Mouse (Mus musculus): Measurements from ENCODE around the gene Arhgap31.
"Not testable (repeated sequence)": the region's sequence is repeated elsewhere in the genome, so short reads cannot be mapped to it uniquely, and the experiment has no call there.

Arhgap31 gene

DNA sequence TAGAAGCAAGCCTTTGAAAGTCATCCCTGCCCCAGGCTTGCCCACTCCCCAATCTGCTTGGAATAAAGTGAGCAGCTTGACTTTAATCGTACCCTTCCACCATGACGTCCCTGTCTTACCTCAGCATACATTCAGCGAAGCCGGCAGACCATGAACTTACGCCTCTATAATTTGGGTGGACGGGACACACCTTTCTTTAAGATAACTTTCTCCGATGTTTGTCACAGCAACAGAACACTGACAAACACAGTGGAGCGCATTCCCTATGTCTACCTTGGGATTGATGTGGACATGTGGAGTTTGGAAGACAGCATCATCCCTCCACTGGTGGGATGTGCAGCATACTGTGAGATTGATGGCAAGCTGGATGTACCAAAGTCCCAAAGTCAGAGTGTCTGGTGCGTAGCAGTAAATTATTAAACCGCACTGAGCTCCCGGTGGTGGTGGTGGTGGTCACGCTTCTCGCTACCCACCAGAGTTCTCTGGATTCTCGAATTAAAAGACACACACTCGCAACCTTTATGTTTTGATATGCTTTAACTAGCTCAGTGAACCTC is 15.6 kb upstream of the Arhgap31 start:
- DNase-seq (ENCODE audit: low spot score in 2 of 2) = no peak

DNA sequence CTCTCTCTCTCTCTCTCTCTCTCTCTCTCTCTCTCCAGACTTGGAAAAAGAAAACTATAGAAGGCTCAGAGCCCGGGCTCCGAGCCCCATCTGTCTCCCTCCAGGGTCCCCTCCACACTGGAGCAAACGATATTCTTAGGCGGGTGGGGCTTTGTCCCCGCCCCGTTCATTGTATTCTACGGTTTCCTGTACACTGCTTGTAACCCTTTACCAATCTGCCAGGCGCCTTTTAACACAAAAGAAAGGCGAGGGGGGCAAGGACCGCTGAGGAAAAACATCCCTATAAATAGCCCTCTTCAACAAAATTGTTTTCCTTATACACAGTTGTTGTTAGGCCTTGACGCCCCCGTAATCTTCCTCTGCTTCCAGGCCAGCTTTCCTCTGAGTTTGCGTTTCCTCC is 11.9 kb upstream of the Arhgap31 start:
- DNase-seq (ENCODE audit: low spot score in 2 of 2) = no peak

DNA sequence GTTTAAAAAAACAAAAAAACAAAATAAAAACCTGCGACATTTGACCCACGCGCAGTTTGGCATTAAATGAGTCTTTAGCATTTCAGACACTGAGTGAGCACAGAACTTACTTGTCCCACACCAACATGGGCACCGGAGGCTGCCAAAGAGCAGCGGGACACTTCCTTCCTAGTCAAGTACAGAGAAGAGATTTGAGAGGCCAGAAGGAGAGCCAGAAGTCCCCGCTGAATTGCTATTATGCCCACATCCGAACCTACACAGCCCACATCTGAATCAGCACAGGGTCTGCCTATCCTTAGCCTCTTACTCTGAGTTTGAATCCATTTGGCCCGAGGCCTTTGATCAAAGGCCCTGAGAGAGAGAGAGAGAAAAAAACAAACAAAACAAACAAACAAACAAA is 11.2 kb upstream of the Arhgap31 start:
- DNase-seq (ENCODE audit: low spot score in 2 of 2) = no peak

DNA sequence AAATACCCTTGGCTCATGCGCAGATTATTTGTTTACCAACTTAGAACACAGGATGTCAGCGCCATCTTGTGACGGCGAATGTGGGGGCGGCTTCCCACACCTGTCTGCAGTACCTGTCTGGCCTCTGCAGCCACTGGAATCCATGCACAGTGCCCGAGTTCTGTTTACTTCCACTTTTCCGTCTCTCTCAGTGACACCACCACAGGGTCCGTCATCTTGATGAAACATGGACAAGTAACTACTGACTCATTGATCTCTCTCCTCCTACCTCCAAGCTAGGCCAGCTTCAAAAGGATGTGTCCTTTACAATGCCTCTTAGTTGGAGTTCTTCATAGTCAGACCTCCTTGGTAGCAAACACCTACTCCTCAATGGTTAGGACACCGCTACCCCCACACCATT is 8.3 kb upstream of the Arhgap31 start:
- DNase-seq (ENCODE audit: low spot score in 2 of 2) = no peak

DNA sequence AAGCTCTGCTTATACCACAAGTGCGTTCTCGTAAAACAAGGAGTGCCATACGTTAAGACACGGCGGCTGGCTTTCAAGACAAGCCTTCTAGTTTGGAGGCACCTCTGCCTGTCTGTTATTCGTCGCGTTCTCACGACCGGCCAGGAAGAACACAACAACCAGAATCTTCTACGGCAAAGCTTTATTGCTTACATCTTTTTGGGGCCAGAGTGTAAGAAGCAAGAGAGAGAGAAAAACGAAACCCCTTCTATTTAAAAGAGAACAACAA is 1.1 kb upstream of the Arhgap31 start:
- not testable (repeated sequence) for DNase-seq (ENCODE audit: low spot score in 2 of 2)

DNA sequence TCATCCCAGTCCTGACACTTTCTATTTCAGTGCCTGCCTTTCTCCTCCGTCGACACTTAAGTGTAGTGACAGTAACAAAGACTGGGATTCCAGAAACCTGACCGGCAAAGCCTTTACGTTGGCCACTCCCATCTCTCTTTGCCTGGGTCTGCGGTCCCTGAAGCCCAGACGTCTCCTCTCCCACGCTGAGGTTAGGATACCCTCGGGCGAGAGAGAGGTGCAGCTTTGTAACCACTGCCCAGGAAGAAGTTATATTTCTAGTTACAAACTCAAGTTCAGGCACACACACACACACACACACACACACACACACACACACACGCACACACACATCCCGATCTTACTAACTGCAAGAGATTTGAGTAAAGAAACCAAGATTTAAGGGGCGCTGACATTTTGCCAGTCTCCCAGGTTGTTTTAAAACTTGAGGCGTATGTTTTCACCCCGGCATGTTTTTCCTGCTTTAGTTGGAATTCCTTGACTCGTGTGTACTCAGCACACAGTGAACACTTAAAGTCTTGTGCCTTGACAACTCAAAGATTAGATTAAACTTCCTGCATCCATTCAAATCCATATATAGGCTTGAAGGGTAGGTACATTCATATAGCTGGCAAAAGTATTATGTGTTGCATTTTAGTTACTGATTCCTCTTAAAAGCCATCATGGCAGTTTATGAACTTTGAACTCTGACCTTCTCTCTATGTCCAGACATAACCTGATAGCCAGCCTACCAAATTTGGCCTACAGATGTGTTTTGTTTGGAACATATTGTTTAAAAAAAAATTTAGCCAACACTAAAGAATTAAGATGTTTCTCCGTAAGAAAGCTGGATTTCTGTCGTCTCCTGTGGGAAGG is 557 bp upstream of the Arhgap31 start:
- DNase-seq (ENCODE audit: low spot score in 2 of 2) = no peak

DNA sequence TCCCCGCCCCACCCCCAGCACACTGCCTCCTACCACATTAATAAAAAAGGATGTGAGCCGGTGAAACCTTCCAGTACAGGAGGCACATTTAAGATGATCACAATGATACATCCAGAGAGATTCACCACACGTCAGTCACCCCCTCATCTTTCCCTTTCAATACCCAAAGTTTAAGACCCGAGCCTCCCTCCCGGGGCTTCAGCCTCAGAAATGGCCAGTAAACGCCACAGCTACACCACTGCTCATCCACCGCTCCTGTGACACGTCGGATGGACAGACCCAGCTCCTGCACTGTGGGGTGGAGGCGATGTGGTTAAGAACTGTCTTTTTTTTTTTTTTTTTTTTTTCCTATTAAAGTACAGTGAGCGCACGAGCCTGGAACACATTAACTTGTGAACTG is 969 bp downstream of the Arhgap31 start:
- no peak for DNase-seq (ENCODE audit: low spot score in 2 of 2)

DNA sequence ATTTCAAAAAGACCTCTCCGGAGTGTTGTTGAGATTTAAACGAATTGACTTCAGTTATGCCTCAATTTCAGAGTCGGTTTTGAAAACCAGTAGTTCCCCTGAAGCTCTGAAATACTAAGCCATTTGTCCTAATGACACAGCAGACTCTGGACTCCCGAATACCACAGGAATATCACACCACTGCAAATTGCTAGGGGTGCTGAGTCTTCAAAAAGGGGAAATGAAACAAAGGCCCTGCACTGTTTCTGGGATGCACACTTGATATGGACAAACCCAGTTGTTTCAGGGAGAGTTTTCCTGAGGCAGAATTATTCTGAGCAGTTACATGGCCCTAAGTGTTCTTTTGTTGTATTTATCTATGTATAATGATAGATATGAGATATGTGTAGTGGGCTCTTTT is 1.8 kb downstream of the Arhgap31 start:
- DNase-seq (ENCODE audit: low spot score in 2 of 2) = no peak

DNA sequence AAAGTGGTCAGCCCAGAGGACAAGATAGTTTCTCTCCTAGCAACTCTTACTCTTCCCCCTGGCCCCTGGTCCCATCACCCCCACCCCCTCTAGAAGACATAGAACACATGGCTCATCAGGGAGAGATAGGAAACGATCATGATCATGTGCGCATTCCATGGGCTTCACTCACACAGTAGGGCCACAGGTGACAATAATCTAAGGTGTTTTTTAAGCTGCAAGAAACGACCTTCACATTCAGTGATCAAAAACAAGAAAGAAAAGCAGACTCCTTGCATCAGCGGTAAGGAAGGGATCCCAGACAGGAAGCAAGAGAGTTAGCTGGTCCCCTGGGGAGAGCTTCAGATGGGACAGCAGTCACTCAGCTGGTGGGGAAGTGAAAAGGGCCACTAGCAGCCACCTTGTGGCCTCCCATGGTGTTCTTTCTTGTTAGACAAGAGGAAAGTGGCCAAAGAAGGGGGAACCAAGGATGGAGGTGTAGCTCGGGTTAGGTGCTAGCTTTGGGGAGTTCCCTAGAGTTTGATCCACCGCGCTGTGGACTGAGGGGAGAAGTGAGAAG is 4.0 kb downstream of the Arhgap31 start:
- DNase-seq (ENCODE audit: low spot score in 2 of 2) = no peak

DNA sequence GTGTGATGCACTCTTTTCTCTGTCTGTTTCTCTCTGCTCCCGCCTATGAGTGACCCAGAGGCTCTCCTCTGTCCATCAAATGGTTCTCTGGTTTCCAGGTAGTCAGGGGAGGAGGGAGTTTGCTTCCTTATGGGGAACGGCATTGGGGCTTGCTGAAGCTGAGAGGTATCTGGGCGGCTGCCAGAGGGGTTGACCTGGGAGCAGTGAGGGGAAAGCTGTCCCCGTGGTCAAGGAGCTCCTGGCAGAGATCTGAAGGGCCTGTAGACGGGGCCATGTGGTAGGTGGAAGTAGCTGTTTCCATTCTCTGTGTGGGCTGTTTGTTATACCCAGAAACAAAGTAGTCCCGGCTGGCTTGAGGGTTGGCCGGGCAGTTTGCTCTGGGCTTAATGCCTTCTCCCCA is 6.3 kb downstream of the Arhgap31 start:
- no peak for DNase-seq (ENCODE audit: low spot score in 2 of 2)

DNA sequence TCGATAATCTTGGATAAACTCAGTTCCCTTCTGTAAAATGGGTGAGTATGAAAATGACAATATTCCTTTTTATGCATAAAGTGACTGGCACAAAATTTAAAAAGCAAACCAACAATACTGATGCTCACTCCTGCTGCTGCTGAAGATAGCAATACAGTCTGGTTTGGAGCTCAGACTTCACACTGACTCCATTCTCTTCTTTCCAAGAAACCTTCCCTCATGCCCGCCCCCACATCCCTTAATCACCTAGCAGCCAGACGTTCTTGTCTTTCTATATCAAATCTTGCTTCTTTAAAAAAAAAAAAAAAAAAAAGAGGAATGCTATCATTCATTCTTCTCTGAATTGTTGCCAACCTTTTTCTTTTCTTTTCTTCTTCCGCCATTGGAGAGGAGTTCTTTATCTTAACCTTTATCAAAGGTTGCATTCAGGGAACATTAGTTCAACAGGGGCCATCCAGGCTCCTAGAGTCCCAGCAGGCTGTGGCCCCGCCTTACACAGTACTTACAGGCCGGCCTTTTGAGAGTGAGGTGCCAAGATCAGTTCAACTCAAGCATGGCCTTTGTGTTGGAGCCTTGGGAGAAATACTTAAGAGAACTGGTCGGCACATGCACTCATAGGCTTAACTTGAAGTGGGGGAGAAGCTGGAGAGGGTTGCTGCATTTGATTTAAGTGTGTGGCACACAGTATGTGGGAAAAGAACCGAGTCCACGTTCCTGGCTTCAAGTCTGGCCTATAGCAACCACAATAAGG is 7.4 kb downstream of the Arhgap31 start:
- no peak for DNase-seq (ENCODE audit: low spot score in 2 of 2)

DNA sequence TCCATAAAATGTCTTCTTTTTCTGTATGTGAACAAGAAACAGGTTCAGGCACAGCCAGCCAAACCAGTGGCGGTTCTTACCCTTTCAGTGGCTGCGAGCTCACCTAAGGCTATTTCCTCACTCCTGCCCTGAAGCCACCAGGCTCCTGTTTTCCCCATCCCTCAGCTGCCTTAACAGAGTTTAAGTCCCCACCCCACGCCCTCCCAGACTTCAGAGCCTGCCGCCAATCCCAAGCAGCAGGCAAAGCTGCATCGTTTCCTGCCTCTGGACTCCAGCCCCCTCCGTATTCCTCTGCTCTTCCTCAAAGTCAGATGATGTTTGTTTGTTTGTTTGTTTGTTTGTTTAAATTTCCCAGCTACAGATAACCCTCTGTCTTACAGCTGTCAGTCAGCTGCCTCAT is 9.6 kb downstream of the Arhgap31 start:
- no peak for DNase-seq (ENCODE audit: low spot score in 2 of 2)

DNA sequence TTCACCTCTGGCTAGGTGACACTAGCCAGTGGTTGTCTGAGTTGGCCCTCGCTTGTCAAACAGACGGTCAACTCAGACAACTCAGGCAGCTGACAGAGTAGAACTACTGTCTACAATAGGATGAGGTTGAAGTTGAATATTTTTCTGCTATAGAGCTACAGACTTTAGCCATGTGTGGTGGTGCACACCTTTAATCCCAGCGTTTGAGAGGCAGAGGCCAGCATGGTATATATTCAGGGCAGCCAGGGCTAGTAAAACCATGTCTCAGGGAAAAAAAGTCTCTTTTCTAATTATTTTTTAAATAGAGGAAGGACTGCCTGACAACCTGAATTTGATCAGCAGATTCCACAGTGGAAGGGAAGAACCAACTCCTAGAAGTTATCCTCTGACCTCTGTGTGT is 10.8 kb downstream of the Arhgap31 start:
- DNase-seq (ENCODE audit: low spot score in 2 of 2) = no peak

DNA sequence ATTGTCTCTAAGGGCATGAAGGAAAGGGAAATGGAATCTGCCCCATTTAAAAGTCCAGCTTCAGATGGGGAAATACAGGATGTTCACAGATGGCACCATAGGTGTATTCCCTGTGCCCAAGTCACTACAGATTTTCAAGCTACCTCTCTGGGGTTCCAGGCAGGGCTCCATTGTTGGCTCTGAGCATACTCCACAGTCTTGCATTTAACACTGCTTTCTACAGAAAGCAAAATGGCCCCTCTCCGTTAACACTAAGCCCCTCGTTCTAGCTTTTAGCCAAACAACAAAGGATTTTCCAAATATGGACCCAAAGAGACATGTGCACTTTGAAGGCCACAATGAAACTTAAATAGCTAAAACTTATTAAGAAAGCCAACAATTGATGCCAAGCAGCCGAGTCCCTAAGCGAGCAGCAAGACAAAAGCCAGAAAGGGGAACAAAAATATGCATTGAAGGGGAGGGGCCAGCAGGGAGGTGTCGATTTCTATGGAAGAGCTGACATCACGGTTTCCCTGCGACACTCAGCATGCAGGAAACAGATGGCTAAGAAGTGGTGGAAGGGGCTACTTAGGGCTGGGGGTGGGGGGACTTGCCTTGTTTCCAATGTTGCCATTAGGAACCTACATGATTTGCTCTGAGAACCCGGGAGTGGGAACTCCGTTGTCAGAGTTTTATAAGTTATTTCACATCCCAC is 11.4 kb downstream of the Arhgap31 start:
- no peak for DNase-seq (ENCODE audit: low spot score in 2 of 2)

DNA sequence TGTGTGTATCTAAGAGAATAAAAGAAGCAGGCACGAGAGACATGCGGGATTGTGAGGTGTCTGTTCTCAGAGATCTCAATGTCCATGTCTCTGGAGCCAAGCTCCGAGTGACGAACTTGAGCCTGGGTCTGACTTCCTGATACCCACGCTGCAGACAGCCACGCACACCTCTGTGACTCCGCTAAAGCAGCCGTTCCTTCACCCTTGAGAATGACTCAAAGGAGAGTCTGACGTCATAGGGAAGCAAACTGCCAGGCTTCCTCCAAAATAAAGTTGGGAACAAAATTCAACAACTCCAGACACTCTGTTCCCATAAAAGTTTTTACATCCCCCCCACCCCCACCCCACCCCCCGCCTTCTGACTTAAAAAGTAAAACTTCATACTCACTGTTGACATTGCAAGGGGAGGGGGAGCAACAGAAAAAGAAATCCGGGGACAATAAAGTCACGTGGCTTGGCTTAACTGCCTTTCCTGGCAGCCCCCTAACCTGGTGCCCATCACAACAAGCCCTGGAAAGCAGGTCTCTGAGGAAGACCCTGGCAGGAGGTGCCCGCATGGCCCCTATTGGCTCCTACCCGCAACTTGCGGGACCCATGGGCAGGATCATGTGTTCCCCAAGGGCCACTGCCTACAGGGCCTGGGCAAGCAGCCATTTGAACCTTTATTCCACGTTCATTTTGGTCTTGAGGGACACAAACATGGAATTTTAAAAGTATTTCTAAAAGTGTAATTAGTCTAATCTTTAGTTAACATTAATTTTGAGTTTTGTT is 12.5 kb downstream of the Arhgap31 start:
- no peak for DNase-seq (ENCODE audit: low spot score in 2 of 2)

DNA sequence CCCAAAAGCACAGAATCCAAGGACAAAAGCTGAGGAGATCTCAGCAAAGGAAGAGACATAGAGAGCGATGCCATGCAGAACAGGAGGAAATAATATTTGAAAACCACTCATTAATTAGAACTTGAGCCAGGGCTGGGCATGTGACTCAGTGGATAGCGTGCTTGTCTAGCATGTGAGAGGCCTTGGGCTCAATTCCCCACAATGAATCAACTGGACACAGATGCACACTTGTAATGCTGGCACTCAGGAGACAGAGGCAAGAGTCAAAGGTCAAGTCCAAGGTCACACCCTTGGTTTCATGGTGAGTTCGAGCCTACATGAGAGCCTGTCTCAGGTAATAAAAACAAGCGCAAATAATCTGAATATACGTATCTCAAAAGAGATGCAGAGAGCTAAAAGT is 15.5 kb downstream of the Arhgap31 start:
- no peak for DNase-seq (ENCODE audit: low spot score in 2 of 2)

DNA sequence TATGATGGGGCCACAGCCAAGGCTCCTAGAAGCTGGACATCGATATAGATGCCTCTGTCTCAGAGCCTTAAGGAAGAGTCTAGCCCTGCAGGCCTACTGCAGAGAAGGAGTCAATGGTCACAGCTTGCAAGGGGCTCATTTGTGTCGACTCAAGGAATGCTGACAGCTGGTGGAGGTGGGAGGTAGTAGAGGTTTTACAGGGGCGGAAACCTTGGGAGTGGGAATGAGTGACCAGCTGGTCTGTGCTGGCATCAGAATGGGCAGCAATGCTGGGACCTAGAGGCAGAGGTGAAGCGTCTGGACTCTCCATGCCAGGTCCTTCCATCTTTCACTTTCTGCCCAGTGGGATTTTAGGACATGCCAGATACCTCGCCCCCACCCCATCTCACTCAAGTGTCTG is 17.5 kb downstream of the Arhgap31 start:
- DNase-seq (ENCODE audit: low spot score in 2 of 2) = no peak

DNA sequence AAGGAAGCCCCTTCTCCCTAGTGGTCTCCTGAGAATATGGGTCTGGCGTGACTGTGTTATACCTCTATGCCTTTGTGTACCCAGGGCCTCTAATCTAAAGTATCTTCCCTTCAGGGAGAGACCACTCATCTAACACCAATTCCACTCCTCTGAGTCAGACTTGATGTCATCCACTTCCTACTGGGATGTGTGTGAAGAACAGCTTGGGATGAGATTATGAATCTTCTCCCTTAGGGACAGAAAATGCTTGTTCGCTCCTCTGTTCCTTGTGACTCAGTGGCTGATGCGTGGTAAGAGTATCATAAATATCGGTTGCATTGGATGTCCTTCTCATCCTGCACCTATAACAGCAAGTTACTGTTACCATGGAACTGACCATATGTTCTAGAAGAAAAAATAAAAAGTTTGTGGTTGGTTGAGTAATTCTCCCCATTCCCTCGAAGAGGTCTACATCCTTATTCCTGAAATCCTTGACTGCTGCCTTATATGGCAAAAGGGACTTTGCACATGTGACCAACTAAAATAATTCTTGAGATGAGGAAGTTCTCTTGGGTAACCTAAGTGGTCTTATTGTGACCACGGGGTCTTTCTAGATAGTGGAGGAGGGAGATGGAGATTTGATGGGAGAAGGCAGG is 18.1 kb downstream of the Arhgap31 start:
- DNase-seq (ENCODE audit: low spot score in 2 of 2) = no peak

DNA sequence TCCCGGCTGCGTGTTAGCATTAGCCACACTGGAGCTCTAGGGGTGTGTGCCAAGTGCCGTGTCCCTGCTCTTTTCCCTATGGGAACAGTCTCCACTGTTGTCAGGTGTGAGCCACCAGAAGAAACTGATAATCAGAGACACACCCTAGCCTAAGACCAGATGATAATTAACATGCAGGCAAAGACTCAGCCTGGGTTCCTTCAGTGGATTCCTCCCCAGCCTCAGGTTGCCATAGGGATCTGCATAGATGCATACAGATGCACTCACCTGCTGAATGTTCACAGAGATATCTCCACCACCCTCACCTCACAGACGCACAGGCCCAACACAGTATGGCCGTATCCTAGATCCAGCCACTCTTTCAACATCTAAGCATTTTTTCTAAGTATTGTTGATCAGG is 22.6 kb downstream of the Arhgap31 start:
- no peak for DNase-seq (ENCODE audit: low spot score in 2 of 2)

DNA sequence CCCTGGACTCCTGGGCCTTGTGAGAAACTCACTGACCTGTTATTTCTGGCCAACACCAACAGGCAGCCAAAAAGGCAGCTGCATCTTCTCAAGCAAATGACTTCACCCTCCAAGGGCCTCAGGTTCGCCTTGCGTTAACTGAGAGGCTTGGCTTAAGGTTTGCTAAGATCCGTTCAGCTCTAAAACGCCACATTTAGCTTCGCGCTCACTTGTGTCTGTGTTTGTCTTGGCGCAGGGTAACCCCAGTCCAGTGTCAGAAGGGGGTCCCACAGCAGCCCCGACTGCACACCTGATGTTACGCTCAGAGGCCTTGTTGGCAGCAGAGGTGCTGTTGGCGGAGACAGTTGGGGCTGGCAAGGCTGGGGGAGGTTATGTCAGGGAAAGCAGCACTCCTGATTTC is 23.3 kb downstream of the Arhgap31 start:
- no peak for DNase-seq (ENCODE audit: low spot score in 2 of 2)

All from frontal cortex, postnatal 25 days (tissue).